Mouse (Mus musculus) fibroblast of lung, adult 2 months (primary cell): ENCODE measurements at regions not wholly inside any gene's neighbourhood (a gene's known extent, or its start where the extent isn't known, plus 50 kb on each side); places are given as distances from the start of the nearest gene placed in this dataset.

Experiments
- DNase-seq: peaks from one replicate; pipeline ENCODE4 v3.0.0-alpha.2; 2011; ENCODE audit warnings: low read depth

- DNase-seq = no peak
These were observed 379.7 kb downstream of the Samd5 start for GRCm38 (mm10) chr10:9295269-9295668.

- no peak for DNase-seq
These were observed 380.4 kb downstream of the Samd5 start for GRCm38 (mm10) chr10:9294620-9295019.

GRCm38 (mm10) chr10:9291456-9292146 lies 383.4 kb downstream of the Samd5 start:
- no peak for DNase-seq

- DNase-seq = no peak
These were observed 387.1 kb upstream of the Sash1 start for GRCm38 (mm10) chr10:9272940-9273339.

- peak; percentile 12 for DNase-seq
These were observed 386.4 kb upstream of the Sash1 start for GRCm38 (mm10) chr10:9272243-9272642.

- no peak for DNase-seq
These were observed 379.7 kb upstream of the Sash1 start for GRCm38 (mm10) chr10:9265528-9265927.

GRCm38 (mm10) chr10:9264309-9265000 lies 378.6 kb upstream of the Sash1 start:
- no peak for DNase-seq

GRCm38 (mm10) chr10:9258705-9259104 lies 372.8 kb upstream of the Sash1 start:
- DNase-seq = peak; percentile 59

GRCm38 (mm10) chr10:9252941-9253217 lies 367.0 kb upstream of the Sash1 start:
- no peak for DNase-seq

GRCm38 (mm10) chr10:9252120-9252940 lies 366.5 kb upstream of the Sash1 start:
- DNase-seq = no peak

GRCm38 (mm10) chr10:9243281-9243618 lies 357.4 kb upstream of the Sash1 start:
- no peak for DNase-seq

GRCm38 (mm10) chr10:9242596-9243280 lies 356.9 kb upstream of the Sash1 start:
- DNase-seq = no peak

- peak; percentile 40 for DNase-seq
These were observed 354.1 kb upstream of the Sash1 start for GRCm38 (mm10) chr10:9239956-9240355.

- peak; percentile 13 for DNase-seq
These were observed 345.9 kb upstream of the Sash1 start for GRCm38 (mm10) chr10:9231751-9232150.

GRCm38 (mm10) chr10:9229116-9229515 lies 343.2 kb upstream of the Sash1 start:
- no peak for DNase-seq

GRCm38 (mm10) chr10:9227361-9227760 lies 341.5 kb upstream of the Sash1 start:
- DNase-seq = no peak

- DNase-seq = no peak
These were observed 324.8 kb upstream of the Sash1 start for GRCm38 (mm10) chr10:9210646-9211045.

- no peak for DNase-seq
These were observed 318.2 kb upstream of the Sash1 start for GRCm38 (mm10) chr10:9204096-9204495.

- DNase-seq = no peak
These were observed 317.5 kb upstream of the Sash1 start for GRCm38 (mm10) chr10:9203323-9203722.

- no peak for DNase-seq
These were observed 317.1 kb upstream of the Sash1 start for GRCm38 (mm10) chr10:9202922-9203321.

- no peak for DNase-seq
These were observed 289.1 kb upstream of the Sash1 start for GRCm38 (mm10) chr10:9174997-9175396.

GRCm38 (mm10) chr10:9173509-9173908 lies 287.6 kb upstream of the Sash1 start:
- DNase-seq = no peak

GRCm38 (mm10) chr10:9168725-9169124 lies 282.9 kb upstream of the Sash1 start:
- no peak for DNase-seq
